Mouse (Mus musculus): ENCODE data around the gene Sae1. TPM values are rescaled to one million over a fixed set of nuclear protein-coding genes. Genes with fewer than 3 reads are reported as not detected.

Sae1 gene
- polyA plus RNA-seq, 1 experiment from 2014 or later: 253 TPM

DNA sequence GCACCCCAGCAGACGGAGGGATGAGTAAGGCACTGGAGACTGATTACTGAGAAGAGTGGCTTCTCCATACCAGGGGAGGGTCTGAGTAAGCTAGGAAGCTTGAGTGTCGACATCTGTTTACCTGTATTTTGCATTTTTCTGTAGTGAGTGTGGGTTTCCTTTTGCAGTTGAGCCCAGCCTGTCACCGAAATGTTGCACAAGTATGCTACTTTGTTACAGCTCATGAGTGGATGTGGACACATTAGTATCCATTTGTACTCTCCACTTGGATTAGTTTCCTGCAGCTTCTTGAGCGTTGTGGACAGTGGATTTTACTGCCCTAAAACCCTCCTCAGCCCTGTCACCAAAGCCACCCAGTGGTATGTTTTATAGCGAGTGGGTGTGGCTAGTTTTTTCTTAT lies 31.1 kb upstream of the Sae1 start:
- no peak overlapping the region for H3K9ac ChIP-seq (ENCODE audit: low read length)
- H3K27me3 ChIP-seq (replicated peaks; ENCODE audit: control insufficient read depth, insufficient read depth, low read length): no peaks in the 10 kb centered on the region
- ATAC-seq (no peak), DNase-seq (ENCODE audit: low spot score) (no peak)
- H3K4me1 ChIP-seq (ENCODE audit: control insufficient read depth, insufficient read depth, low read length): no peaks in the 10 kb centered on the region
- no peak overlapping the region for H3K4me2 ChIP-seq (ENCODE audit: low read length)
- no peak overlapping the region for H3K27ac ChIP-seq (ENCODE audit: low read depth, low read length)
- no peaks in the 10 kb centered on the region for H3K9me3 ChIP-seq (replicated peaks; ENCODE audit: control insufficient read depth, low read length)
- H3K4me3 ChIP-seq (ENCODE audit: low read depth, low read length): no peak overlapping the region
- H3K36me3 ChIP-seq (ENCODE audit: control insufficient read depth, insufficient read depth, low read length): peaks cover 82% of the 10 kb centered on the region
- WGBS: 95% methylated on average over 5 of the region's 5 CpGs

DNA sequence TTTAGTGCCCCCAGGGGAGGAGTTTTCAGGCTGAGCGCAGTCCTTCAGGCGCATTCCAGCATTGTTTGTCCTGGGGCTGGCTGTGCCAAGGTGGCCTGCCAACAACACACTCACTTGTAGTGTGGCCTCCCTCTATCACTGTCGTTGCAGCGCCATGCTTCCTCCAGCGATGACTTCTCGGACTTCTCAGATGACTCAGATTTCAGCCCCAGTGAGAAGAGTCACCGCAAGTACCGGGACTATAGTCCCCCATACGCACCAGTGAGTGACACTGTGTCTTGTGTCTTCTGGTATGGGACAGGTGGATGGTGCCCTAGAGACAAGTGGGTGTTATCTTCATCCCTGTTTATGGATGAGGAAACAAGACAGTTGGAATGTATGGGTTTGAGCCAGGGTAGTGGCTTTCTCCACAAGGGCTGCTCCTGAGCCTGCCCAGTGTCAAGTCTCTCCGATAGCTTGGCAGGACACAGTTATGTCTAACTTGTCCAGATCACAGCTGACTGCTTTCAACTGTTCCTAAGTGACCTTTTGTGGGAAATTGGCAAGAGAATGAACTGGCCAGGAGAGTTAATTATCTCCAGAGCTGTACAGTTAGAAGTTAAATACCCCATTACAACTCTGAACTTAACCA lies 29.6 kb upstream of the Sae1 start:
- WGBS: 92% methylated on average over 10 of the region's 10 CpGs
- H3K9me3 ChIP-seq (replicated peaks; ENCODE audit: control insufficient read depth, low read length): no peaks in the 10 kb centered on the region
- ATAC-seq: no peak

DNA sequence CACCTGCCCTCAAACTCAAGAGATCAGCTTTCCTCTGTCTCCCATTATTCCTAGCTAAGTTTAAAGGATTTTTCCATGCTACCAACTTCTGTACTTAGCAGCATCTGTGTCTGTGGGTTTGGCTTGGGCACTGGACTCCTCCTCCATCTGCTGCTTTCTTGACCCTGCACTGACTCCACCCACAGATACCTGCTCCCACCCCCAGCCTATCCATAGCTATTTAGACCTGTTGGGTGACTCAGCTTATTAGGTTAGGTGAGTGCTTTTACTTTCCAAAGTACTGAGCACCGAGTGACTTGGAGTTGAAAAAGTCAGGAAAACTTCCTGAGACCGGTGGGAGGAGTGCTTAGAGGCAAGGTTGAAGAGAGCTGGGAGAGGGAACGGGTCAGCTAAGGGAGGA lies 27.8 kb upstream of the Sae1 start:
- Histone ChIP-seq H3K4me1 (ENCODE audit: control insufficient read depth, insufficient read depth, low read length) (peaks cover 5% of the 10 kb centered on the region; the same call in 1 of the 2 replicates), H3K27me3 (replicated peaks; ENCODE audit: control insufficient read depth, insufficient read depth, low read length) (no peaks in the 10 kb centered on the region), H3K4me2 (ENCODE audit: low read length) (no peak overlapping the region), H3K27ac (ENCODE audit: low read depth, low read length) (no peak overlapping the region), H3K9me3 (replicated peaks; ENCODE audit: control insufficient read depth, low read length) (no peaks in the 10 kb centered on the region), H3K9ac (ENCODE audit: low read length) (no peak overlapping the region), H3K36me3 (ENCODE audit: control insufficient read depth, insufficient read depth, low read length) (peaks cover 49% of the 10 kb centered on the region), H3K4me3 (ENCODE audit: low read depth, low read length) (no peak overlapping the region)
- 90% methylated on average over 3 of the region's 3 CpGs for WGBS
- no peak for ATAC-seq
- DNase-seq (ENCODE audit: low spot score): no peak

More for the DNA sequence above, 29.6 kb upstream of the Sae1 start:
- H3K27me3 ChIP-seq (replicated peaks; ENCODE audit: control insufficient read depth, insufficient read depth, low read length): no peaks in the 10 kb centered on the region
- no peak overlapping the region for H3K9ac ChIP-seq (ENCODE audit: low read length)
- peaks cover 67% of the 10 kb centered on the region for H3K36me3 ChIP-seq (ENCODE audit: control insufficient read depth, insufficient read depth, low read length)
- H3K4me3 ChIP-seq (ENCODE audit: low read depth, low read length): no peak overlapping the region
- no peak overlapping the region for H3K4me2 ChIP-seq (ENCODE audit: low read length)
- H3K27ac ChIP-seq (ENCODE audit: low read depth, low read length): no peak overlapping the region
- peaks cover 5% of the 10 kb centered on the region; the same call in 1 of the 2 replicates for H3K4me1 ChIP-seq (ENCODE audit: control insufficient read depth, insufficient read depth, low read length)
- DNase-seq (ENCODE audit: low spot score): no peak

DNA sequence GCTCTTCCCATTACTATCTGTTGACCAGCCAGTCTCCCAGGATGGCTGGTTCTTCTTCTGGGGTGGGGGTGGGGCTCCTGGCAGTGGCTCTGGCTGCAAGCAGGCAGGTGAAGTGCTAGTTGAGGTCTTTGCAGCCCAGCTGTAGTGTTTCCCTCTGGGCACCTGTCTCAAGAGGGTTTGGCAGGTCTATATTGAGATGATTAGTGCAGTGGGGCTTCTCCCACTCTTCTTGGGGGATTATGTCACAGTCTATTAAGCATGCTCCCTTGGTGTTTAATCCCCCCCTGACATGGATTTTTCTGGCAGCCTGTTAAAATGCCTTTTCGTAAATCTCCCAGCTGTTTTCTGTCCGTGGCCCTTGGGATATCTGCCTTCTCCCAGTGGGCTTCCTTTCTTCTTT lies 25.3 kb upstream of the Sae1 start:
- Histone ChIP-seq H3K4me3 (ENCODE audit: low read depth, low read length) (no peak overlapping the region), H3K36me3 (ENCODE audit: control insufficient read depth, insufficient read depth, low read length) (peaks cover 24% of the 10 kb centered on the region), H3K9me3 (replicated peaks; ENCODE audit: control insufficient read depth, low read length) (no peaks in the 10 kb centered on the region), H3K4me1 (ENCODE audit: control insufficient read depth, insufficient read depth, low read length) (peaks cover 5% of the 10 kb centered on the region; the same call in 1 of the 2 replicates), H3K27me3 (replicated peaks; ENCODE audit: control insufficient read depth, insufficient read depth, low read length) (no peaks in the 10 kb centered on the region), H3K9ac (ENCODE audit: low read length) (no peak overlapping the region), H3K4me2 (ENCODE audit: low read length) (no peak overlapping the region), H3K27ac (ENCODE audit: low read depth, low read length) (no peak overlapping the region)
- 55% methylated on average over 2 of the region's 2 CpGs for WGBS
- no peak for DNase-seq (ENCODE audit: low spot score)
- no peak for ATAC-seq

DNA sequence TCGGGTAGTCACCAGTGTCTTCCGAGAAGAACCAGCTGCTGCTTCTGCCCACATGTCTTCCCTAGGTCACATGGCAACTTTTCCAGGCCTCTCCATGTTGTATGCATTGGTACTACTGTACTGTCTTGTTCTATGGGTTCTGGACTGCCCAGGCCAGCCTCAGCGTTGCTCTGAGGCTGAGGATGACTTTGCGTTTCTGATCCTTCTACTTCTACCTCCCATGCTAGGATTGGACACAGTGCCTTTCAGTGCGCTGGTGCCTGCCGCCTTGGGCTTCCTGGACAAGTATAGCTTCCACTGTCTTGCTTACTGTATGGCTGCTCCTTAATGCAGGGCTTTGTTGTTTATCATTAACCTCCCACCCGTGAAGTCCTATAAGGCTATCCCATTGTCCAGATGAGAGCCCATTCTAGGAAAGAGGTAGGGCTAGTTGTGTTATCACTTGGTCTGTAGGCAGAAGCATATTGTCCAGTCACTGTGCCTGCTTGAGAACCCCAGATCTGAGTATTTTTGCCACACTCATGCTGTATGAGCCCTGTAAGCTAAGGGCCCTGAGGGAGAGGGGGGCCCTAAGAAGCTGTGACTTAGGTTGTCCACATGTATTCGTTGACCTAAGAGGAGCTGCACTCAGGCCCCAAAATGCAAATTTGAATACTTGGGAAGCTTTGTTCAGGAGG lies 24.8 kb upstream of the Sae1 start:
- H3K27ac ChIP-seq (ENCODE audit: low read depth, low read length): no peak overlapping the region
- no peak overlapping the region for H3K9ac ChIP-seq (ENCODE audit: low read length)
- DNase-seq (ENCODE audit: low spot score): no peak
- no peak overlapping the region for H3K4me3 ChIP-seq (ENCODE audit: low read depth, low read length)
- no peak overlapping the region for H3K4me2 ChIP-seq (ENCODE audit: low read length)
- peaks cover 5% of the 10 kb centered on the region; the same call in 1 of the 2 replicates for H3K4me1 ChIP-seq (ENCODE audit: control insufficient read depth, insufficient read depth, low read length)
- peaks cover 18% of the 10 kb centered on the region for H3K36me3 ChIP-seq (ENCODE audit: control insufficient read depth, insufficient read depth, low read length)
- ATAC-seq: no peak
- no peaks in the 10 kb centered on the region for H3K9me3 ChIP-seq (replicated peaks; ENCODE audit: control insufficient read depth, low read length)
- 93% methylated on average over 8 of the region's 8 CpGs for WGBS
- no peaks in the 10 kb centered on the region for H3K27me3 ChIP-seq (replicated peaks; ENCODE audit: control insufficient read depth, insufficient read depth, low read length)

DNA sequence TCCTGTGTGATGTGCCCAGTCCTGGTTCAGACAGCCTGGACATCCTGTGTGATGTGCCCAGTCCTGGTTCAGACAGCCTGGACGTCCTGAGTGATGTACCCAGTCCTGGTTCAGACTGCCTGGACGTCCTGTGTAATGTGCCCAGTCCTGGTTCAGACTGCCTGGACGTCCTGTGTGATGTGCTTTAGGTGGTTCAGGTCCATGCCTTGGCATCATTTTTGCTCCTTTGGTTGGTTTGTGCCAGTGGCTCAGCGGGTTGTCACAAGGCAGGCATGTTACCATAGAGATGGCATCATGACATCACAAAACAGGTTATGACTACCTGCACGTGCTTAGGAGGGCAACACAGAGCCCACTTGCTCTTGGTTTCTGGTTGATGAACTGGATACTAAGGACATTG lies 23.5 kb upstream of the Sae1 start:
- no peak overlapping the region for H3K27ac ChIP-seq (ENCODE audit: low read depth, low read length)
- H3K27me3 ChIP-seq (replicated peaks; ENCODE audit: control insufficient read depth, insufficient read depth, low read length): no peaks in the 10 kb centered on the region
- no peak overlapping the region for H3K9ac ChIP-seq (ENCODE audit: low read length)
- ATAC-seq (no peak), DNase-seq (ENCODE audit: low spot score) (no peak)
- no peaks in the 10 kb centered on the region for H3K9me3 ChIP-seq (replicated peaks; ENCODE audit: control insufficient read depth, low read length)
- H3K4me3 ChIP-seq (ENCODE audit: low read depth, low read length): no peak overlapping the region
- 88% methylated on average over 5 of the region's 5 CpGs for WGBS
- peaks cover 6% of the 10 kb centered on the region; the same call in 1 of the 2 replicates for H3K4me1 ChIP-seq (ENCODE audit: control insufficient read depth, insufficient read depth, low read length)
- H3K4me2 ChIP-seq (ENCODE audit: low read length): no peak overlapping the region
- H3K36me3 ChIP-seq (ENCODE audit: control insufficient read depth, insufficient read depth, low read length): peaks cover 7% of the 10 kb centered on the region; the same call in 1 of the 2 replicates

DNA sequence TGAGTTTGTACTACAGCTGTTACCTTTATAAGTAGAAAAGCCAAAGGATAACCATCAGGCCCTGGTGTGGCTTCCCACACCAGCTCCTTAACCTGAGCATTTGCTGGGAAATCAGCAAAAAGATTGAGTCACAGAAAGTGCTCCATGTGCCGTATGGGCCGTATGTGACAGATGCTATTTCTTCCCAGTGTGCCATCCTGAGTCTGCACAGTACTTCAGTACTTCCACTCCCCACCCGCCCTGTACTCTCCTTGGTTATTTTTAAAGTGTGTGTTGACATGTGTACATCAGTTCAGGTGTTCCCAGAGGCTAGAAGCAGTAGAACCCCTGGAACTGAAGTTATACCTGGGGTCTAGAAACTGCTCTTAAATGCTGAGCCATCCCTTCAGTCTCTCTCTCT lies 19.4 kb upstream of the Sae1 start:
- Histone ChIP-seq H3K9me3 (replicated peaks; ENCODE audit: control insufficient read depth, low read length) (no peaks in the 10 kb centered on the region), H3K9ac (ENCODE audit: low read length) (no peak overlapping the region), H3K27ac (ENCODE audit: low read depth, low read length) (no peak overlapping the region), H3K36me3 (ENCODE audit: control insufficient read depth, insufficient read depth, low read length) (no peaks in the 10 kb centered on the region; the same call in 1 of the 2 replicates), H3K4me1 (ENCODE audit: control insufficient read depth, insufficient read depth, low read length) (peaks cover 19% of the 10 kb centered on the region), H3K4me2 (ENCODE audit: low read length) (no peak overlapping the region), H3K27me3 (replicated peaks; ENCODE audit: control insufficient read depth, insufficient read depth, low read length) (no peaks in the 10 kb centered on the region), H3K4me3 (ENCODE audit: low read depth, low read length) (no peak overlapping the region)
- ATAC-seq: no peak
- WGBS: 93% methylated on average over 3 of the region's 3 CpGs
- no peak for DNase-seq (ENCODE audit: low spot score)

DNA sequence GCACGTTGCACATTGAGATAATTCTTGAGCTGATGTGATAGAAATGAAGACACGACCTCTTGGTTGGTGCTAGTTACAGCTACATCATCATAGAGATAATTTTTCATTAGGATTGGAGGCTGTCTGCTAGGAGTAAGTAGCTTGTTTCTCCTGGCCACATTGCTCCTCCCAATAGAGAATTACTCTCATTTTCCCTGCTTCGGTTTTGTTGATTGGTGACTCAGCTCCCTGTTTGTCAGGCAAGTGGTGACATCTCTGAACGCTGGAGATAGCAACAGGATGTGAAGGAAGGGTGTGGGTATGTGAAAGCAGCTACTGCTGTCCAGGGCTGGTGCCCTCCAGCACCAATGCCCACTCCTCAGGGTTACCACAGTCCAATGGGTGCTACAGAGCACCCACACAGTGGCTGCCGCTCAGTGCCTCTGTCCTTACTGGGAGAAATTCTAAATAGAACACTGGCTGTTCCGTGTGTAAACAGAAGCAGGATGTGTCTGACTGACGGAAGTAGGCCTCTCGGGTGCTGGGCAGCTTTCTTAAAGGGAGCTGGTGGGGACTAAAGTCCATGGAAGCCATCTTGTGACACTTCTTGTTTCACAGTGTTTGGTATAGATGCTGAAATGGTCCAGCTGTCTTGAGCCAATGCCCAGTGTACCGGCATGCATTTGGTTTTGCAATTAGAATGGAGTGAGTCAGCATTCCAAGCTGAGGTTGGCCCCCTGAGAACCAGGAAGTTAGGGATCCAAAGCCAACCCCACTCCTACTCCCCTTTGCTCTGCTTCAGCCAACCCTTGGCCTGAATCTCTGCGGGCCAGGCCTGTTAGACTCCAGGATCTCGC lies 18.1 kb upstream of the Sae1 start:
- 79% methylated on average over 11 of the region's 11 CpGs for WGBS
- DNase-seq (ENCODE audit: low spot score) (no peak), ATAC-seq (no peak)
- Histone ChIP-seq H3K27me3 (replicated peaks; ENCODE audit: control insufficient read depth, insufficient read depth, low read length) (no peaks in the 10 kb centered on the region), H3K9me3 (replicated peaks; ENCODE audit: control insufficient read depth, low read length) (no peaks in the 10 kb centered on the region), H3K4me3 (ENCODE audit: low read depth, low read length) (no peak overlapping the region), H3K4me1 (ENCODE audit: control insufficient read depth, insufficient read depth, low read length) (peaks cover 19% of the 10 kb centered on the region), H3K36me3 (ENCODE audit: control insufficient read depth, insufficient read depth, low read length) (no peaks in the 10 kb centered on the region; the same call in 1 of the 2 replicates), H3K9ac (ENCODE audit: low read length) (peak overlapping the region; percentile 37; the same call in 1 of the 2 replicates), H3K27ac (ENCODE audit: low read depth, low read length) (0 out of 2 replicates have a peak overlapping the region, but pooled peaks have one; percentile 39), H3K4me2 (ENCODE audit: low read length) (peak overlapping the region; percentile 26)
